Mouse (Mus musculus): ENCODE data around the gene Rere.
"Not testable (repeated sequence)": the region's sequence is repeated elsewhere in the genome, so short reads cannot be mapped to it uniquely, and the experiment has no call there.

Rere gene

GRCm38 (mm10) chr4:150461011-150461410 is 179.6 kb downstream of the Rere start:
- DNase-seq (ENCODE audit: low read depth, low spot score) = no peak

DNA sequence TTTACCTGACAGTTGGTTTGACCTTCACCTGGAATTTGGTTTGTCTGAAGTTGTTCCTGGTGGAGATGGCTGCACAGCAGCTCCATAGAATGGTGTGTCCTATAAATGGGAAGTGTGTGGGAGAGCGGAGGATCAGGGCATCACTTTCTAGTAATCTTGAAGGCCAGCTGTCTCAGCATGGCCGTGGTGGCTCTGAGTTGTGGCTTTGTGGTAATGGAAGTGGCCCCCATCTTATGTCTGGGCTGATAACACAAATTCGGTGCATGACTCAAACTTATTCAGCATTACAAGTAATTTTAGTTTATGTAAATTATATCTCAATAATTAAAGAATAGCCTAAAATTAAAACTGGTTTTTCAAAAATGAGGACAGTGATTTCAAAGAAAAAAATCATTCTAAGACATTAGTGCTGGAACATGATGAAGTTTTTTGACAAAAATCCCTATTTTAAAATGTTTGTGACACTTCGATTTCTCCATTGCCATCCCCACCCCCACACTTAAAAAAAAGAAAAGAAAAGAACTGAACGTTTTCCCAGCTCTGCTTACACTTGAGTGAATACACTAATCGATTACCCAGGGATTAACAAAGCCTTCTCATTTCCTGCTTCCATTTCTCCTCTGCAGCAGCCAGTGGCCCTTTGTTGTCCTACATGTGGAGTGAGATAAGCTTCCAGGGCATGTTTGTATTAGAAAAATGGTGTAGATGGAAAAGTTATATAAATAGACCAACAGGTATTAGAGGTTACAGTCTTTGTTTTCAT is 180.2 kb downstream of the Rere start:
- DNase-seq (ENCODE audit: low read depth, low spot score) = no peak

DNA sequence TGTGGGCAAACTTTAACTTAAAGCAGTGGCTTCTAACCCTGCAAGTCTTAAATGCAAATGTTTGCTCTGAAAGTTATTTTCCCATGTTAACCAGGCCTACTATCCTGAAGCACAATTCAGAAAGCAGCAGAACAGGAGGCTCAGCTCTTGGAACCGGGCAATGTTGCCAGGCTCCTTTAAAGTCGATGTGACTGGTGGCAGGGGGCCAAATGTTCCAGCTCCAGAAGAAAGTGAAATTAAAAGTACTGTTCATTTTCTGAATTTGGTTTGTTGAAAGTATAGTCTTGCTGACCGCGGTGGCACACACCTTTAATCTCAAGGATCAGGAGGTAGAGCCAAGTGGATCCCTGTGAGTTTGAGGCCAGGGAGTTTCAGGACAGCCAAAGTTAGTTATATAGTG is 180.9 kb downstream of the Rere start:
- no peak for DNase-seq (ENCODE audit: low read depth, low spot score)

DNA sequence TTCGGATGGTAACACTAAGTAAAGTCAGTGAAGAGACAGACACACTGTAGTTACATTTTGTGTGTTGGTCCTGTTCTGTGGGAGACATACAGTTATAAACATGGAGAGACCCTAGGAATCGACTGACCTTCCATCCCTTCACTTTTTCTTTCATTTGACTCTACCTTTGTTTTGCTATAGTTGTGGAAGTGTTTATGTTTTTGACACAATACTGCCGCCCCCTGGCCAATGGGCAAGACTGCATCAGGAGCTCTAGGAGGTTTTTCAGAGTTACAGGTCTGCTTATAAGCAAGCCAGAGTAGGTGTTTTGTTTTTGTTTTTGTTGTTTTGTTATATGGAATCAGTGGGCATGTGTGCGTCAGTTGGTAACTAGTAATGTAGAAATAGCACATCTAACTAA is 184.3 kb downstream of the Rere start:
- peak; percentile 87 for DNase-seq (ENCODE audit: low read depth, low spot score)

DNA sequence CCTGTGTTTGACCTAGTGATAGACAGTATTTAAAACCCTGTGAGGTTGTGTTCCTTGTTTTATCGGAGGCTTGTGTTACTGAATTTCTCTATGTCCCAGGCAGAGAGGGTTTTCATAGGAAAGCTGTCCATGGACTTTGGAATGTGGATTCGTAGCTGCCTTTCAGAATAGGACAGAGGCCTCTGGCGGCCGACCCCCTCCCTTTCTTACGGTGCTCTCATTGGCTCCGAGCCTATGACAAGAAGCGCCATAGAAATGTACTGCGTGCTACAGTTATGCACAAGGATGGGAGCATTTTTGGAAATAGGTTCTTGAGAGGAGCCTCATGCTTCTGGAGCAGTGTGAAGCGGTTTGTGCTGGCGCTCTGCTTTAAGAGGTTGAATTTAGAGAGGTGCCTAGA is 187.8 kb downstream of the Rere start:
- no peak for DNase-seq (ENCODE audit: low read depth, low spot score)

DNA sequence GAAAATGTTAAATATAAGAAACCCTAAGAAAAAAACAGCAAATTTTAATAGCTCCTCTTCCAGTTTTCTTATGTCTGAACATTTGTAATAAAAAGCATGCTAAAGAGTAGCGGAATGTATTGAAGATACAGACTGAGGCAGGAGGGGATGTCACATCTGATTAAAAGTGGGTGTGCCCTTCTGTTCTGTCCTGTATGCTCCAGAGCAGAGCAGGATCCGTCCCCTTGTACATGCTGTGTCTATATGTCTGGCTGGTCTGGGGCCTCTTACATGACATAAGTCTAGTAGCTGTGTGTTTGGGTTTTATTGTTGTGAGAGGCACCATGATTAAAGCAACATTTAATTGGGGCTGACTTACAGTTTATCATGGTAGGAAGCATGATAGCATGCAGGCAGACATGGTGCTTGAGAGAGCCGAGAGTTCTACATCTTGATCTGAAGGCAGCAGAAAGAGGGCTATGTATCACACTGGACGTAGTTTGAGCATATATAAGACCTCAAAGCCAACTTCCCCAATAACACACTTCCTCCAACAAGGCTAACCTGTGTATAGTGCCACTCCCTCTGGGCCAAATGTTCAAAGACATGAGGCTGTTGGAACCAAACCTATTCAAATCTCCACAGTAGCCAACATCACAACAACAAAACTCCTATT is 189.4 kb downstream of the Rere start:
- no peak for DNase-seq (ENCODE audit: low read depth, low spot score)

DNA sequence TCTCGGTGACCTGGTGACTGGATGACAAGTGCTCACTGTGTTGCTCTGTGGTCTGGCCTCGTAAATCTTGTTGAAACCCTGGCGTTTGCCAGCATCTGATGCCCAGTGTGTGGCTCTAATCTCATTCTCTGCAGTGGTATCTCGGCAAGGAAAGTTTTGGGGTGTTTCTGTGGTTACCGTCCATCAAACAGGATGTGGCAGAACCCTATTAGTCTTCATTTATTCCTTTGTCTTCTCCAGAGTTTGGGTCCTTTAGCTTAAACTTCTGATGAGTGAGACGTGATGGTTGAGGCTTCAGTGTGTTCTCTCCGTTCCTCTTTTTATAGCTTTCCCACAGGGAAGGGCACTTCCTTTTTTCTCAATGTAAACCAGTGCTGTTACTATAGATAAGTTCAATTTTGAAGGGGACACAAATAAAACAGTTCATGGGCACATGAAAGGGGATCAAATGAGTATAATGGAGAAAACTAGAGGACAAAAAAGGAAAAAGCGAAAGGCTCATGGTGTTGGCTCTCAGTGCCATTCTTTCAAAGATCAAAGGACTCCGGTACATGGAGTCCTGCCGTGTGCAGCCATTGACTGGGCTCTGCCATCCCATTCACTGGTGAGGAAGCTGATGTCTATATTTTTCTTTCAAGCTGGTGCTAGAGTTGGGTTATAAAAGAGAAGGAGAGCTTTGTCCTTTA is 191.4 kb downstream of the Rere start:
- no peak for DNase-seq (ENCODE audit: low read depth, low spot score)

GRCm38 (mm10) chr4:150473437-150474070 is 192.1 kb downstream of the Rere start:
- no peak for DNase-seq (ENCODE audit: low read depth, low spot score)

DNA sequence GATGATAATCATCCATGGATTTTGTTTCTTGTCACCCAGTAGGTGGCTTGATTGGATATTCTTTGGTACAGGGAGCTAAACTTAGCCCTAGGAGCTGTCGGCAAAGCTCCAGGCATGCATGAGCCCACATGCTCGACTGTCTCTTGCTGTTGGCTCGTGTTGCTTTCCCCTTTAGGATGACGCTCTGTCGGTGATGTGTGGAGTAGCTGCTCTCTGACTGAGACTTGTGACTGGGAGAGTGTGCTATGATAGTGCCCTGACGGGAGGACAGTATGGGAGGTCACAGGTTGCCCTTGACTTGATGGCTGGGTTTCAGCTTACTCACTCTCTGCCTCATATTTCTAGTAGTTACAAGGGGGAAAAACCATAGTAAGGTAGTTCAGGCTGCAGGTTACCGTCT is 192.6 kb downstream of the Rere start:
- DNase-seq (ENCODE audit: low read depth, low spot score) = no peak

DNA sequence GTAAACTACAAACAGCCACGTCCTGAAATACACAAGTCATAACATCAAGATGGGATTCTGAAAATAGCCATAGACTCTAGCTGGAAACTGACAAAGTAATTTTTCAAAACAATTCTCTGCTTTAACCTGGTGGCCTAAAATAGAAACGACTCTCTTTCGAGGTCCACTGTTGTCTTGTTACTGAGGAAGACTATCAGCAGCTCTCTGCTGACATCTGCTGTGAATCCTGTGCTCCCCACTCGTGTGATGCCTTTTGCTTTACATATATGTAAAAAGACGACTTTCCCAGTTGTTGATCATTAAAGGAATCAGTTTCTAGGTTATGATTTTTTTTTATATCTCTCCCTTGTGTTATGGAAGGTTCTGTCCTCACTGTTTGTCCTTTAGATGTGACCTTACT is 194.8 kb downstream of the Rere start:
- no peak for DNase-seq (ENCODE audit: low read depth, low spot score)

- no peak for DNase-seq (ENCODE audit: low read depth, low spot score)
Observed at GRCm38 (mm10) chr4:150478006-150478405, 196.6 kb downstream of the Rere start.

DNA sequence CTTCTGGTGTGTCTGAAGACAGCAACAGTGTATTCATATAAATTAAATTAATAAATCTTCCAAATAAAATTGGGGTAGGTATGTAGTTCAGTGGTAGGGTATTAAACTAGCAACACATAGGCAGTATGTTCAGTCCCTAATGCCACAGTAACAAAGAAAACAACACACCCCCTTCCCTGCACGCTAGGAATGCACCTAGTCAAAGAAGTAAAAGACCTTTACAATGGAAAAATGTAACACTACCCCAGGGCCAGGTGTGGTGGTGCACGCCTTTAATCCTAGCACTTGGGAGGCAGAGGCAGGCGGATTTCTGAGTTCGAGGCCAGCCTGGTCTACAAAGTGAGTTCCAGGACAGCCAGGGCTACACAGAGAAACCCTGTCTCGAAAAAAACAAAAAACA is 201.6 kb downstream of the Rere start:
- DNase-seq (ENCODE audit: low read depth, low spot score) = not testable (repeated sequence)

GRCm38 (mm10) chr4:150486097-150486496 is 204.7 kb downstream of the Rere start:
- no peak for DNase-seq (ENCODE audit: low read depth, low spot score)

DNA sequence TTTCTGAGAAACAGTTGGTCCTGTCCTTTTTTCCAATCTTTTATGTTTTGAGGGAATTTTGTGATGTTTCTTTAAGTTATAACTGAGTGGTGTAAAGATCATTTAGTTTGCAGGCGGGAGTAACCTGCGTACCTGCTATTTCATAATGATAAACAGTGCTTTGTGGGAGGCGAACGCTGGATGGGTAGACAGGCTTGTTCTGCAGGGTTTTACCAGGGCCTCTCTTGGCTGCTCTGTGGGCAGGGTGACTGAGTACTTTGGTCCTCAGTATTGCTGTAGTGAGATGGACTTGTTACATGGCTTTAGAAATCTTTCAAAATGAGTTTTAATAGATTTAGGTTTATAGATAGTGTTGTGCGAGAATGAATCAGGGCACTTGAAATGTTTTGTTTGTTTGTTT is 205.7 kb downstream of the Rere start:
- DNase-seq (ENCODE audit: low read depth, low spot score) = no peak

GRCm38 (mm10) chr4:150488096-150488748 is 206.8 kb downstream of the Rere start:
- DNase-seq (ENCODE audit: low read depth, low spot score) = peak; percentile 70

DNA sequence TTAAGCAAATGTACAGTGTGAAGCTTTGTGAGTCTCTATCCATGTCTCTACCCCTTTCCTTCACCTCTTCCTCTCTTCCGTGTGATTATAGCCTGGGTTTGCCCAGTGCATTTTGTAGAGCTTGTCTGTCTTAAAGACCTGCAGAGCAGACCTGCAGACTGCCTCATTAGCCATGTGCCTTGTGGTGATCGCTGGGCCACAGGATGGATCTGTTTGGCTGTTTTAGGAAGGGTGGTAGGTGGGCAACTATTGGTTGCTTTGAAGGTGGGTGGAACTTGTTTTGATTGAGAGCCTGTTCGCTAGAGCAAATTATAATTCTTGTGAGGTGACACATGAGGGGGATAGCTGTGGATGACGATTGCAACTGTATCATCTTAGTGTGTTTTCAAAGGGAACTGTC is 207.3 kb downstream of the Rere start:
- DNase-seq (ENCODE audit: low read depth, low spot score) = peak; percentile 11

DNA sequence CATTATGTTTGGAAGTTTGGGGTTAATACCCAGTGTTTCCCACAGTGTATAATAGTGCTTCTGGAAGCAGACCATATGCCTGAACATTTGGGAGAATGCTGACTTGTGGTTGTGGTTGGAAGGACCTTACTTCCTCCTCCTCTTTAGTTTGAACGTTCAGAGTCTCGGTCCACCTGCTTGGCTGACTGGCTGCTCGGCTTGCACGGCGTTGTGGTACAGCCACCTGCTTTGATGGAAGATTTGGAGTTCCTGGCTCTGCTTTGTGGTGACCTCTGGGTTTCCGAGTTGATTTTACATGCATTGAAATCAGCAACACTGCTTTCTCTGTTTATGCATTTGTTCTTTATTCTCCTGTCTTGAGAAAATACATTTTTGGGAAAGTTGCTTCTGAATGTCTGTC is 208.6 kb downstream of the Rere start:
- peak; percentile 8 for DNase-seq (ENCODE audit: low read depth, low spot score)

DNA sequence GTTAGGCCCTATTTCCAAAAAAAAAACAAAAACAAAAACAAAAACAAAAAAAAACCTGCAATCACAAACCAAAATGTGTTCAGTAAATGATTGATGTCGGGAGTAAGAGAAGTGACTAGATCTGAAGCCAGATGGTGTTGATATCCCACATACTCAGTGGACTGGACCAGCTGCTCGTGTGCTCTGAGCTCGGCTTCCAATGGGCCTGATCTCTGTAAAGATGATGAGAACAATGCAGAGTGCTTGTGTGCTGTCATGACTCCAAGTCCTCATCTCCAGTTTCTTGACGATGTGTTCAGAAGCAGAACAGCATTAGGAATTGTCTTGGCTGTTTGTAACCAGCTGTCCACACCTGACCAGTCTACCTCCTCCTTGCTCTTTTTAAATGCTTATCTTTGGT is 210.3 kb downstream of the Rere start:
- no peak for DNase-seq (ENCODE audit: low read depth, low spot score)

GRCm38 (mm10) chr4:150493258-150493937 is 212.0 kb downstream of the Rere start:
- no peak for DNase-seq (ENCODE audit: low read depth, low spot score)

- DNase-seq (ENCODE audit: low read depth, low spot score) = not testable (repeated sequence)
Observed at GRCm38 (mm10) chr4:150493938-150494330, 212.5 kb downstream of the Rere start.

- DNase-seq (ENCODE audit: low read depth, low spot score) = no peak
Observed at GRCm38 (mm10) chr4:150495568-150495967, 214.1 kb downstream of the Rere start.

Data from CD4-positive, CD25-positive, alpha-beta regulatory T cell, adult 2 months (primary cell).